Mouse (Mus musculus): ENCODE results near the gene Cgnl1. TPM values are rescaled to one million over a fixed set of nuclear protein-coding genes. Genes with fewer than 3 reads are reported as not detected.
A peak's percentile ranks its signal among the peaks of the same experiment; 100 is the strongest.
"Not testable (repeated sequence)": the region's sequence is repeated elsewhere in the genome, so short reads cannot be mapped to it uniquely, and the experiment has no call there.

Cgnl1 gene
- polyA plus RNA-seq, 1 experiment from 2014 or later: 4.3 TPM

- no peak overlapping the region for H3K9ac ChIP-seq (ENCODE audit: low read depth, low read length)
- ATAC-seq: 0 out of 2 replicates have a peak, but pooled peaks have one; percentile 29
- H3K36me3 ChIP-seq (ENCODE audit: control insufficient read depth, insufficient read depth): peaks cover under 1% of the 10 kb centered on the region; the same call in 1 of the 2 replicates
- no peaks in the 10 kb centered on the region for H3K27me3 ChIP-seq (replicated peaks; ENCODE audit: control insufficient read depth, insufficient read depth, low read length)
- H3K4me2 ChIP-seq (replicated peaks; ENCODE audit: low read depth): no peak overlapping the region
- no peak overlapping the region for H3K4me3 ChIP-seq (ENCODE audit: low read depth, low read length)
- no peak overlapping the region for H3K27ac ChIP-seq (ENCODE audit: low read depth, low read length)
- H3K4me1 ChIP-seq (replicated peaks; ENCODE audit: control insufficient read depth, insufficient read depth, low read length): no peaks in the 10 kb centered on the region
- peak; percentile 76 for TF ChIP-seq CTCF (IDR thresholded peaks at IDR 0.05; ENCODE audit: low read depth)
- WGBS: 37% methylated on average over 10 of the region's 10 CpGs
- no peaks in the 10 kb centered on the region for H3K9me3 ChIP-seq (ENCODE audit: control insufficient read depth)
These were observed 146.5 kb downstream of the Cgnl1 start for GRCm38 (mm10) chr9:71624793-71625495.

GRCm38 (mm10) chr9:71623871-71624569 is 147.4 kb downstream of the Cgnl1 start:
- Histone ChIP-seq H3K4me1 (replicated peaks; ENCODE audit: control insufficient read depth, insufficient read depth, low read length) (no peaks in the 10 kb centered on the region), H3K9ac (ENCODE audit: low read depth, low read length) (no peak overlapping the region), H3K36me3 (ENCODE audit: control insufficient read depth, insufficient read depth) (no peaks in the 10 kb centered on the region; the same call in 1 of the 2 replicates), H3K9me3 (ENCODE audit: control insufficient read depth) (no peaks in the 10 kb centered on the region), H3K4me2 (replicated peaks; ENCODE audit: low read depth) (no peak overlapping the region), H3K4me3 (ENCODE audit: low read depth, low read length) (no peak overlapping the region), H3K27ac (ENCODE audit: low read depth, low read length) (no peak overlapping the region), H3K27me3 (replicated peaks; ENCODE audit: control insufficient read depth, insufficient read depth, low read length) (no peaks in the 10 kb centered on the region)
- ATAC-seq: peak; percentile 51; the same call in 1 of the 2 replicates
- TF ChIP-seq CTCF (IDR thresholded peaks at IDR 0.05; ENCODE audit: low read depth): peak; percentile 92
- 36% methylated on average over 4 of the region's 4 CpGs for WGBS

GRCm38 (mm10) chr9:71622593-71622992 is 148.8 kb downstream of the Cgnl1 start:
- Histone ChIP-seq H3K27ac (ENCODE audit: low read depth, low read length) (no peak overlapping the region), H3K4me3 (ENCODE audit: low read depth, low read length) (no peak overlapping the region), H3K36me3 (ENCODE audit: control insufficient read depth, insufficient read depth) (no peaks in the 10 kb centered on the region), H3K4me1 (replicated peaks; ENCODE audit: control insufficient read depth, insufficient read depth, low read length) (no peaks in the 10 kb centered on the region), H3K9ac (ENCODE audit: low read depth, low read length) (no peak overlapping the region), H3K9me3 (ENCODE audit: control insufficient read depth) (no peaks in the 10 kb centered on the region), H3K27me3 (replicated peaks; ENCODE audit: control insufficient read depth, insufficient read depth, low read length) (no peaks in the 10 kb centered on the region), H3K4me2 (replicated peaks; ENCODE audit: low read depth) (no peak overlapping the region)
- 59% methylated on average over 3 of the region's 3 CpGs for WGBS
- no peak for TF ChIP-seq CTCF (IDR thresholded peaks at IDR 0.05; ENCODE audit: low read depth)
- no peak for ATAC-seq

GRCm38 (mm10) chr9:71621968-71622367 is 149.4 kb downstream of the Cgnl1 start:
- no peak overlapping the region for H3K4me3 ChIP-seq (ENCODE audit: low read depth, low read length)
- H3K27ac ChIP-seq (ENCODE audit: low read depth, low read length): no peak overlapping the region
- TF ChIP-seq CTCF (IDR thresholded peaks at IDR 0.05; ENCODE audit: low read depth): no peak
- 77% methylated on average over 4 of the region's 4 CpGs for WGBS
- H3K4me2 ChIP-seq (replicated peaks; ENCODE audit: low read depth): no peak overlapping the region
- H3K9me3 ChIP-seq (ENCODE audit: control insufficient read depth): no peaks in the 10 kb centered on the region
- H3K27me3 ChIP-seq (replicated peaks; ENCODE audit: control insufficient read depth, insufficient read depth, low read length): no peaks in the 10 kb centered on the region
- no peak for ATAC-seq
- no peaks in the 10 kb centered on the region for H3K4me1 ChIP-seq (replicated peaks; ENCODE audit: control insufficient read depth, insufficient read depth, low read length)
- H3K36me3 ChIP-seq (ENCODE audit: control insufficient read depth, insufficient read depth): no peaks in the 10 kb centered on the region
- H3K9ac ChIP-seq (ENCODE audit: low read depth, low read length): no peak overlapping the region

GRCm38 (mm10) chr9:71620116-71620515 is 151.3 kb downstream of the Cgnl1 start:
- not testable (repeated sequence) for H3K4me3 ChIP-seq (ENCODE audit: low read depth, low read length); H3K4me1 ChIP-seq (replicated peaks; ENCODE audit: control insufficient read depth, insufficient read depth, low read length); H3K9ac ChIP-seq (ENCODE audit: low read depth, low read length); H3K27ac ChIP-seq (ENCODE audit: low read depth, low read length); H3K4me2 ChIP-seq (replicated peaks; ENCODE audit: low read depth); H3K9me3 ChIP-seq (ENCODE audit: control insufficient read depth); H3K27me3 ChIP-seq (replicated peaks; ENCODE audit: control insufficient read depth, insufficient read depth, low read length); ATAC-seq; H3K36me3 ChIP-seq (ENCODE audit: control insufficient read depth, insufficient read depth)
- WGBS: 82% methylated on average over 5 of the region's 5 CpGs

DNA sequence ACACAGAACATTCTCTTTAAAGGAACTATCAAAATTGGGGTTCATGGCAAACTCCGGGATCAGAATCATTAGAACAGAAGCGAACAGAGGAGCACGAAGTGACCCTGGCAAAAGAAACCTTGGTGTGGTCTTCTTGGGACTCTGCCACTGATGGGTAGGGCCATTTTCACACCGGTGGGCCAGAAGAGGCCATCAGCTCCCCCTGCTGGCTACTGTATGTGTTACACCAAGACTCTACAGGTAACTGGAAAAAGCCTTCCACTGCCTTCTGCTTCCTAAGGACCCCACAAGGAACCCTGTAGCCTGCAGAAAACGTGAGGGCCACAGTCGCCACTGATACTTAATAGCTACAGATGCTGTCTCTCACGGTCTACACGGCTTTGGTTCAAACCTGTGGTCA is 154.0 kb downstream of the Cgnl1 start:
- no peak for ATAC-seq
- peak; percentile 80 for TF ChIP-seq CTCF (IDR thresholded peaks at IDR 0.05; ENCODE audit: low read depth)
- WGBS: 57% methylated on average over 8 of the region's 8 CpGs

More for the DNA sequence above, 154.0 kb downstream of the Cgnl1 start:
- Histone ChIP-seq H3K4me1 (replicated peaks; ENCODE audit: control insufficient read depth, insufficient read depth, low read length) (no peaks in the 10 kb centered on the region), H3K4me3 (ENCODE audit: low read depth, low read length) (no peak overlapping the region), H3K4me2 (replicated peaks; ENCODE audit: low read depth) (no peak overlapping the region), H3K9ac (ENCODE audit: low read depth, low read length) (no peak overlapping the region), H3K27ac (ENCODE audit: low read depth, low read length) (no peak overlapping the region), H3K9me3 (ENCODE audit: control insufficient read depth) (no peaks in the 10 kb centered on the region), H3K27me3 (replicated peaks; ENCODE audit: control insufficient read depth, insufficient read depth, low read length) (no peaks in the 10 kb centered on the region), H3K36me3 (ENCODE audit: control insufficient read depth, insufficient read depth) (no peaks in the 10 kb centered on the region)

Data from intestine, postnatal 0 days (tissue).